Mouse (Mus musculus): Measurements from ENCODE around the gene Vamp2. TPM values are rescaled to one million over a fixed set of nuclear protein-coding genes. Genes with fewer than 3 reads are reported as not detected.

Vamp2 gene
- polyA plus RNA-seq, 1 experiment from 2014 or later: 94.7 TPM

DNA sequence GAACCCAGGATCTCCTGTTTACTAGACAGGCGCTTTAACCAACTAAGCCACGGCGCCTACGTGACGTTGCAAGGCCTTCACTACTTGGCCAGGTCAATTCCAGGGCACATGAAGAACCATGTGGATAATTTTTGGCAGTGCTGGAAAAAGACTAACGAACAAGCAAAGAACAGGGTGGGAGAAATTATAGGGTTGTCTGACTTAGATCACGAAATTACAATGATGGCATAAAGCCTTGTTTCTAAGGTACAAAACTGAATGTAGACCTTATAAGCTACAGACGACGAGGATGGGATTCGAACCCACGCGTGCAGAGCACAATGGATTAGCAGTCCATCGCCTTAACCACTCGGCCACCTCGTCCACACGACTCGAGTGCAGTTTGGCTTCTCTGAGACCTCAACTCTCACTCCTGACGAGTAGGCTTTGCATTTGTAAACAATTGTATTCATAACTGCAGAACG lies 25.5 kb upstream of the Vamp2 start:
- Histone ChIP-seq H3K27ac (ENCODE audit: low read depth, low read length) (peak overlapping the region; percentile 82), H3K27me3 (ENCODE audit: control insufficient read depth, insufficient read depth, low read length) (no peaks in the 10 kb centered on the region), H3K36me3 (ENCODE audit: control insufficient read depth, insufficient read depth, low read length) (no peaks in the 10 kb centered on the region), H3K9me3 (replicated peaks; ENCODE audit: control insufficient read depth, low read length) (no peaks in the 10 kb centered on the region), H3K9ac (ENCODE audit: low read depth, low read length) (peak overlapping the region; percentile 77), H3K4me2 (peak overlapping the region; percentile 98), H3K4me1 (ENCODE audit: control insufficient read depth, insufficient read depth, low read length) (peaks cover 38% of the 10 kb centered on the region), H3K4me3 (ENCODE audit: low read depth, low read length) (peak overlapping the region; percentile 88)
- peak; percentile 69 for ATAC-seq (replicated peaks; ENCODE audit: insufficient number of reproducible peaks, low FRiP score, low TSS enrichment)
- under 1% methylated on average over 19 of the region's 19 CpGs for WGBS (ENCODE audit: insufficient replicate concordance)

- peak overlapping the region; percentile 80 for H3K9ac ChIP-seq (ENCODE audit: low read depth, low read length)
- no peaks in the 10 kb centered on the region for H3K27me3 ChIP-seq (ENCODE audit: control insufficient read depth, insufficient read depth, low read length)
- peak overlapping the region; percentile 88 for H3K4me3 ChIP-seq (ENCODE audit: low read depth, low read length)
- peak overlapping the region; percentile 82 for H3K27ac ChIP-seq (ENCODE audit: low read depth, low read length)
- H3K36me3 ChIP-seq (ENCODE audit: control insufficient read depth, insufficient read depth, low read length): no peaks in the 10 kb centered on the region
- WGBS (ENCODE audit: insufficient replicate concordance): under 1% methylated on average over 31 of the region's 31 CpGs
- H3K9me3 ChIP-seq (replicated peaks; ENCODE audit: control insufficient read depth, low read length): no peaks in the 10 kb centered on the region
- H3K4me2 ChIP-seq: peak overlapping the region; percentile 98
- peaks cover 35% of the 10 kb centered on the region for H3K4me1 ChIP-seq (ENCODE audit: control insufficient read depth, insufficient read depth, low read length)
- 0 out of 2 replicates have a peak, but pooled peaks have one; percentile 49 for ATAC-seq (replicated peaks; ENCODE audit: insufficient number of reproducible peaks, low FRiP score, low TSS enrichment)
These were observed 24.7 kb upstream of the Vamp2 start for GRCm38 (mm10) chr11:69063413-69064201.

- WGBS (ENCODE audit: insufficient replicate concordance): 57% methylated on average over 9 of the region's 9 CpGs
- peak overlapping the region; percentile 79 for H3K27ac ChIP-seq (ENCODE audit: low read depth, low read length)
These were observed 23.8 kb upstream of the Vamp2 start for GRCm38 (mm10) chr11:69064259-69065133.

GRCm38 (mm10) chr11:69065394-69065925 lies 22.8 kb upstream of the Vamp2 start:
- no peak for ATAC-seq (replicated peaks; ENCODE audit: insufficient number of reproducible peaks, low FRiP score, low TSS enrichment)
- Histone ChIP-seq H3K4me3 (ENCODE audit: low read depth, low read length) (peak overlapping the region; percentile 43; the same call in 1 of the 2 replicates), H3K27me3 (ENCODE audit: control insufficient read depth, insufficient read depth, low read length) (no peaks in the 10 kb centered on the region), H3K4me1 (ENCODE audit: control insufficient read depth, insufficient read depth, low read length) (peaks cover 37% of the 10 kb centered on the region), H3K36me3 (ENCODE audit: control insufficient read depth, insufficient read depth, low read length) (no peaks in the 10 kb centered on the region), H3K9ac (ENCODE audit: low read depth, low read length) (no peak overlapping the region; the same call in 1 of the 2 replicates), H3K9me3 (replicated peaks; ENCODE audit: control insufficient read depth, low read length) (no peaks in the 10 kb centered on the region), H3K4me2 (peak overlapping the region; percentile 90), H3K27ac (ENCODE audit: low read depth, low read length) (no peak overlapping the region)
- WGBS (ENCODE audit: insufficient replicate concordance): 56% methylated on average over 3 of the region's 3 CpGs

More at GRCm38 (mm10) chr11:69064259-69065133, 23.8 kb upstream of the Vamp2 start:
- Histone ChIP-seq H3K4me3 (ENCODE audit: low read depth, low read length) (peak overlapping the region; percentile 88), H3K27me3 (ENCODE audit: control insufficient read depth, insufficient read depth, low read length) (no peaks in the 10 kb centered on the region), H3K9me3 (replicated peaks; ENCODE audit: control insufficient read depth, low read length) (no peaks in the 10 kb centered on the region), H3K4me1 (ENCODE audit: control insufficient read depth, insufficient read depth, low read length) (peaks cover 33% of the 10 kb centered on the region), H3K36me3 (ENCODE audit: control insufficient read depth, insufficient read depth, low read length) (no peaks in the 10 kb centered on the region), H3K9ac (ENCODE audit: low read depth, low read length) (peak overlapping the region; percentile 80), H3K4me2 (peak overlapping the region; percentile 98)
- no peak for ATAC-seq (replicated peaks; ENCODE audit: insufficient number of reproducible peaks, low FRiP score, low TSS enrichment)

- Histone ChIP-seq H3K36me3 (ENCODE audit: control insufficient read depth, insufficient read depth, low read length) (no peaks in the 10 kb centered on the region), H3K27ac (ENCODE audit: low read depth, low read length) (no peak overlapping the region), H3K27me3 (ENCODE audit: control insufficient read depth, insufficient read depth, low read length) (no peaks in the 10 kb centered on the region), H3K9me3 (replicated peaks; ENCODE audit: control insufficient read depth, low read length) (no peaks in the 10 kb centered on the region), H3K9ac (ENCODE audit: low read depth, low read length) (peak overlapping the region; percentile 62), H3K4me2 (peak overlapping the region; percentile 90), H3K4me3 (ENCODE audit: low read depth, low read length) (peak overlapping the region; percentile 43), H3K4me1 (ENCODE audit: control insufficient read depth, insufficient read depth, low read length) (peaks cover 35% of the 10 kb centered on the region)
- 2% methylated on average over 29 of the region's 29 CpGs for WGBS (ENCODE audit: insufficient replicate concordance)
- no peak for ATAC-seq (replicated peaks; ENCODE audit: insufficient number of reproducible peaks, low FRiP score, low TSS enrichment)
These were observed 22.0 kb upstream of the Vamp2 start for GRCm38 (mm10) chr11:69066163-69066861.

- peak overlapping the region; percentile 23; the same call in 1 of the 2 replicates for H3K9ac ChIP-seq (ENCODE audit: low read depth, low read length)
- H3K4me1 ChIP-seq (ENCODE audit: control insufficient read depth, insufficient read depth, low read length): peaks cover 32% of the 10 kb centered on the region
- H3K9me3 ChIP-seq (replicated peaks; ENCODE audit: control insufficient read depth, low read length): no peaks in the 10 kb centered on the region
- peak overlapping the region; percentile 78 for H3K27ac ChIP-seq (ENCODE audit: low read depth, low read length)
- H3K4me2 ChIP-seq: peak overlapping the region; percentile 90
- H3K4me3 ChIP-seq (ENCODE audit: low read depth, low read length): peak overlapping the region; percentile 43
- H3K27me3 ChIP-seq (ENCODE audit: control insufficient read depth, insufficient read depth, low read length): no peaks in the 10 kb centered on the region
- no peak for ATAC-seq (replicated peaks; ENCODE audit: insufficient number of reproducible peaks, low FRiP score, low TSS enrichment)
- no peaks in the 10 kb centered on the region for H3K36me3 ChIP-seq (ENCODE audit: control insufficient read depth, insufficient read depth, low read length)
- 6% methylated on average over 8 of the region's 8 CpGs for WGBS (ENCODE audit: insufficient replicate concordance)
These were observed 21.3 kb upstream of the Vamp2 start for GRCm38 (mm10) chr11:69066956-69067355.

DNA sequence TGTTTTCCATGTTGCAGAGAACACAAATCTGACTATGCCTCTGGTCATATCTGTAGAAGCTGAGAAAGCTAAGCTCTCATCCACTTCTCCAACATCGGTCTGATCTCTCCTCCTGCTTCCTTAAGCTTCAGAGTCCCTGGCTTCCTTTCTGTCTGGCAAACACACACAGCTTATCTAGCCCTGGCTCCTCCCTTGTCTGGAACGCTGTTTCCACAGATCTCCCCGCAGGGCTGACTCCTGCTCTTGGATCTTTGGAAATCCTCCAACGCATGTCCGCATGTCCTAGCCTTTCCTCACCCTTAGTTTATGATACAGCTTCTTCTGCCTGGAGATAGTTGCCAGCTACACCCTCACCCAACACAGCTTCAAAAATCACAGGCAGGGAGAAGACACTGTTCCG lies 20.7 kb upstream of the Vamp2 start:
- no peak for ATAC-seq (replicated peaks; ENCODE audit: insufficient number of reproducible peaks, low FRiP score, low TSS enrichment)
- WGBS (ENCODE audit: insufficient replicate concordance): 16% methylated on average over 6 of the region's 6 CpGs
- Histone ChIP-seq H3K36me3 (ENCODE audit: control insufficient read depth, insufficient read depth, low read length) (no peaks in the 10 kb centered on the region), H3K4me3 (ENCODE audit: low read depth, low read length) (no peak overlapping the region), H3K27me3 (ENCODE audit: control insufficient read depth, insufficient read depth, low read length) (no peaks in the 10 kb centered on the region), H3K4me1 (ENCODE audit: control insufficient read depth, insufficient read depth, low read length) (peaks cover 37% of the 10 kb centered on the region), H3K9ac (ENCODE audit: low read depth, low read length) (no peak overlapping the region), H3K9me3 (replicated peaks; ENCODE audit: control insufficient read depth, low read length) (no peaks in the 10 kb centered on the region), H3K4me2 (peak overlapping the region; percentile 90), H3K27ac (ENCODE audit: low read depth, low read length) (peak overlapping the region; percentile 78)

DNA sequence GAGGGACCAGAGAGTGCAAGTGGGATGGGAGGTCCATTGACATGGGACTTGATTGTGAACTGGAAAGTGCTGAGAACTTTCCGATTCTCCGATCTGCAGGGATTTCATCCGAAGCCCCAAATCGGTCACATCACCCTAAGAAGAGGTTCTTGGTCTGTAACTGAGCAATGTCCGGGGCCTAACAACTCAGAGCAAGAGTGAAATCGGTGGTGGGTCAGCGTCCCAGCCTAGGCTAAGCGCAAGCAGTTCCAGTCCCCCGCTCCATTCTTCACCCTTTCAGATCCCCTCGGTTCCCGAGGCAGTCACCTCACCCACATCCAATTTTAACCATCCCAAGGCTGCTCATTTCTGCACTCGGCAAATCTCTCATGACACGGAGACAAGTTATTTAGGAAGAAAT lies 18.2 kb upstream of the Vamp2 start:
- H3K9me3 ChIP-seq (replicated peaks; ENCODE audit: control insufficient read depth, low read length): no peaks in the 10 kb centered on the region
- peak overlapping the region; percentile 61 for H3K4me2 ChIP-seq
- H3K4me3 ChIP-seq (ENCODE audit: low read depth, low read length): peak overlapping the region; percentile 70
- peak overlapping the region; percentile 95 for H3K9ac ChIP-seq (ENCODE audit: low read depth, low read length)
- H3K27me3 ChIP-seq (ENCODE audit: control insufficient read depth, insufficient read depth, low read length): no peaks in the 10 kb centered on the region
- H3K27ac ChIP-seq (ENCODE audit: low read depth, low read length): peak overlapping the region; percentile 89
- no peak for ATAC-seq (replicated peaks; ENCODE audit: insufficient number of reproducible peaks, low FRiP score, low TSS enrichment)
- H3K36me3 ChIP-seq (ENCODE audit: control insufficient read depth, insufficient read depth, low read length): no peaks in the 10 kb centered on the region
- WGBS (ENCODE audit: insufficient replicate concordance): under 1% methylated on average over 13 of the region's 13 CpGs
- peaks cover 40% of the 10 kb centered on the region for H3K4me1 ChIP-seq (ENCODE audit: control insufficient read depth, insufficient read depth, low read length)

All from heart, embryonic 11.5 days (tissue).